Mouse (Mus musculus) stomach, postnatal 0 days (tissue): ENCODE results near the gene Cabp4.

Source experiments
- CTCF ChIP-seq: IDR thresholded peaks from 2 replicates; pipeline ENCODE4 v1.5.1; 2016; ENCODE audit warnings: antibody characterized with exemption, low read depth, mild to moderate bottlenecking, moderate library complexity
- EP300 ChIP-seq: optimal IDR thresholded peaks from 2 replicates; pipeline ENCODE3; 2016; ENCODE audit warnings: antibody characterized with exemption

DNA sequence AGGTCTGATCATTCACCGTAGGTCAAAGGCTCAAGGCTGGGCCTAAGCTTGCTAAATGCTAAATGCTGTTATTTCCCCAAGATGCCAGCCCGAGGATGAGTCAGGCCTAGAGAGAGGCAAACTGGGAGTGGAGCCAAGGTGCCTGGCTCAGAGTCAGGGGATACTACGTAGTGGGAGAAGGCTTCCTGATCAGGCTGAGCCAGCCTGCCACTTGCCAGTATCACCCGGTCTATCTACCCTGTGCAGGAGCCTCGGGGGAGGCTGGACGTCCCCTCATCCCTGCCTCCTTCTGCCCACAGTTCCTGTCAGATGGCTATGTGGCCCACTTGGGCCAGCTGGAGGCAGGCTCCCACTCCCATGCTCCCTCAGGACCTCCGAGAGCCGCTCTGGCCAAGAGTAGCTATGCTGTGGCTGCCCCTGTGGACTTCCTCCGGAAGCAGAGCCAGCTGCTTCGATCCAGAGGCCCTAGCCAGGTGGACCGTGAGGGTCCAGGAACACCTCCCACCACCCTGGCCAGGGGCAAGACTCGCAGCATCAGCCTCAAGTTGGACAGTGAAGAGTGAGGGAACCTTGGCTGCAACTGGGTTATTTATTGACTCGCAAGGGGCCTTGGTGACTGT lies 30.5 kb downstream of the Cabp4 start:
- no peak for TF ChIP-seq CTCF
- no peak for TF ChIP-seq EP300
